Mouse (Mus musculus) hindbrain, embryonic 16.5 days (tissue): ENCODE results near the gene Ankar. TPM values are rescaled to one million over a fixed set of nuclear protein-coding genes. Genes with fewer than 3 reads are reported as not detected.

Experiments used
- ATAC-seq: fragments of 200-750 bp; cut with Nextera tagmentation; 2 replicates; pipeline ENCODE4 v1.8.0; 2017; ENCODE audit warnings: moderate TSS enrichment, moderate library complexity
- H3K27ac ChIP-seq: fragments of 300-500 bp; sonication (generic); 2 replicates; pipeline ENCODE4 v1.5.1; 2014; ENCODE audit warnings: low read depth, mild to moderate bottlenecking, control low read depth, low read length, moderate library complexity
- H3K27me3 ChIP-seq: fragments of 300-500 bp; sonication (generic); replicated peaks from 2 replicates; pipeline ENCODE4 v1.6.1; 2014; ENCODE audit warnings: low read length; ENCODE audit not compliant: control insufficient read depth, insufficient read depth
- H3K36me3 ChIP-seq: fragments of 300-500 bp; sonication (generic); 2 replicates; pipeline ENCODE4 v1.6.1; 2014; ENCODE audit warnings: mild to moderate bottlenecking, low read length, moderate library complexity, mixed read lengths; ENCODE audit not compliant: control insufficient read depth, insufficient read depth
- H3K4me1 ChIP-seq: fragments of 300-500 bp; sonication (generic); 2 replicates; pipeline ENCODE4 v1.6.1; 2014; ENCODE audit warnings: low read depth, low read length; ENCODE audit not compliant: control insufficient read depth, insufficient read depth
- H3K4me2 ChIP-seq: fragments of 300-500 bp; sonication (generic); 2 replicates; pipeline ENCODE4 v1.6.1; 2014; ENCODE audit warnings: mild to moderate bottlenecking, low read length, control low read depth, moderate library complexity
- H3K4me3 ChIP-seq: fragments of 300-500 bp; sonication (generic); 2 replicates; pipeline ENCODE4 v1.5.1; 2014; ENCODE audit warnings: mild to moderate bottlenecking, low read length, control low read depth, moderate library complexity
- H3K9ac ChIP-seq: fragments of 300-500 bp; sonication (generic); 2 replicates; pipeline ENCODE4 v1.6.1; 2014; ENCODE audit warnings: low read depth, mild to moderate bottlenecking, control low read depth, low read length, moderate library complexity
- H3K9me3 ChIP-seq: fragments of 300-500 bp; sonication (generic); 2 replicates; pipeline ENCODE4 v1.6.1; 2014; ENCODE audit warnings: mild to moderate bottlenecking, low read length, moderate library complexity; ENCODE audit not compliant: control insufficient read depth
- WGBS: fragments of 180-500 bp; shearing (Covaris S2); extraction: QIAGEN DNeasy Blood & Tissue Kit; methylation state at CpG from one replicate; pipeline ENCODE4 v1.1.7; 2014; 5-methylcytosine and 5-hydroxymethylcytosine counted together
- polyA plus RNA-seq: library from polyadenylated mRNA; unstranded; fragments of >200 nt; fragmentation: Nextera tagmentation; extraction: Ambion mirVana; gene quantifications from 2 replicates; pipeline ENCODE4 v1.2.1, GENCODE M21; 2015

Ankar gene
- polyA plus RNA-seq, 1 experiment from 2014 or later = not detected

DNA sequence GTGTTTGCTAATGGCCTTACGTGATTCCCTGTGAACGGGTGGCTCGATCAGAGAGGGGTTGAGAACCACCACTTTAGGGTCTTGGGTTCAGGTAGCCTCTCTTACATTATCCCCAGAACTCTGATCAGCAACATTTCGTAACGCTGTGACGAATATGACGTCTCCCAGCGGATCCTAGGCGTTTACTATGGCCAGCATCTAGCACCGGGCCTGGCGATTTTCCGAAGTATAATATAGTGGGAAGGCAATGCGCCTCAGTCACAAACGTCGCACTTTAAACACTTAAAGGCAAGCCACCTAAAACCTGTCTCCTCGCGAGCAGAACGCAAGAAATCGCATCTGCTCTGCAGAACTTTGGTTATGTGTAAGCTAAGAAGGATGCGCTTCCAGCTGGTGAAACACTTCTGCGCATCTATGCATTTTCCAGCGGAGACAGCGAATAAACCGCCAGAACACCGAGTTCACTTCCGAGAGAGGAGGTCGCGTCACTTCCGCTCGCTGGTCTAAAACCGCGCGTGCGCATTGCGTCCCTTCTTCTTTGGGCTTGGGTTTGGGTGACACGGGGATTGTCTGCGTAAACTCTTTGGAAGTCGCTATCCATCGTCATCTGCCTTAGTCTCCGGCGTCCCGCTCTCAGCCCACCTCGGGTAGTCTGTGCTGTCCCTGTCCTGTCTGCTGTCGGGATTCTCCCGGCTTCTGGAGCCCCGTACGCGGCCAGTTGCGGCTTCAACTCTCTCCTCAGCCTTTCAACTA is 59.5 kb downstream of the Ankar start:
- H3K9ac ChIP-seq = no peak overlapping the region
- H3K4me3 ChIP-seq = peak overlapping the region; percentile 38
- peak overlapping the region; percentile 23; the same call in 1 of the 2 replicates for H3K27ac ChIP-seq

GRCm38 (mm10) chr1:72635221-72635620 is 65.2 kb downstream of the Ankar start:
- Histone ChIP-seq H3K27ac (no peak overlapping the region), H3K4me3 (no peak overlapping the region), H3K9me3 (no peaks in the 10 kb centered on the region), H3K4me1 (no peaks in the 10 kb centered on the region), H3K36me3 (peaks cover 17% of the 10 kb centered on the region), H3K9ac (no peak overlapping the region), H3K4me2 (no peak overlapping the region), H3K27me3 (no peaks in the 10 kb centered on the region)
- WGBS = 16% methylated on average over 5 of the region's 5 CpGs
- no peak for ATAC-seq

More for the DNA sequence above, 59.5 kb downstream of the Ankar start:
- H3K36me3 ChIP-seq = no peaks in the 10 kb centered on the region
- H3K9me3 ChIP-seq = no peaks in the 10 kb centered on the region
- peak overlapping the region; percentile 69 for H3K4me2 ChIP-seq
- no peaks in the 10 kb centered on the region for H3K27me3 ChIP-seq
- peak; percentile 85 for ATAC-seq
- no peaks in the 10 kb centered on the region for H3K4me1 ChIP-seq
- WGBS = 38% methylated on average over 49 of the region's 49 CpGs

- no peak for ATAC-seq
- no peaks in the 10 kb centered on the region for H3K4me1 ChIP-seq
- peaks cover 16% of the 10 kb centered on the region for H3K36me3 ChIP-seq
- H3K4me3 ChIP-seq = no peak overlapping the region
- no peak overlapping the region for H3K27ac ChIP-seq
- H3K27me3 ChIP-seq = no peaks in the 10 kb centered on the region
- no peaks in the 10 kb centered on the region for H3K9me3 ChIP-seq
- no peak overlapping the region for H3K4me2 ChIP-seq
- no peak overlapping the region for H3K9ac ChIP-seq
- WGBS = 82% methylated on average over 6 of the region's 6 CpGs
These were observed 88.2 kb downstream of the Ankar start for GRCm38 (mm10) chr1:72612172-72612571.

- ATAC-seq = peak; percentile 70
- Histone ChIP-seq H3K4me3 (no peak overlapping the region), H3K4me2 (no peak overlapping the region), H3K27me3 (no peaks in the 10 kb centered on the region), H3K9me3 (no peaks in the 10 kb centered on the region), H3K4me1 (no peaks in the 10 kb centered on the region), H3K36me3 (peaks cover 10% of the 10 kb centered on the region), H3K27ac (no peak overlapping the region), H3K9ac (no peak overlapping the region)
- 72% methylated on average over 23 of the region's 23 CpGs for WGBS
These were observed 90.2 kb downstream of the Ankar start for GRCm38 (mm10) chr1:72609887-72610877.

GRCm38 (mm10) chr1:72609129-72609528 is 91.2 kb downstream of the Ankar start:
- Histone ChIP-seq H3K4me3 (no peak overlapping the region), H3K27ac (no peak overlapping the region), H3K36me3 (peaks cover 10% of the 10 kb centered on the region), H3K4me2 (no peak overlapping the region), H3K9me3 (no peaks in the 10 kb centered on the region), H3K27me3 (no peaks in the 10 kb centered on the region), H3K4me1 (no peaks in the 10 kb centered on the region), H3K9ac (no peak overlapping the region)
- WGBS = 68% methylated on average over 10 of the region's 10 CpGs
- no peak for ATAC-seq

DNA sequence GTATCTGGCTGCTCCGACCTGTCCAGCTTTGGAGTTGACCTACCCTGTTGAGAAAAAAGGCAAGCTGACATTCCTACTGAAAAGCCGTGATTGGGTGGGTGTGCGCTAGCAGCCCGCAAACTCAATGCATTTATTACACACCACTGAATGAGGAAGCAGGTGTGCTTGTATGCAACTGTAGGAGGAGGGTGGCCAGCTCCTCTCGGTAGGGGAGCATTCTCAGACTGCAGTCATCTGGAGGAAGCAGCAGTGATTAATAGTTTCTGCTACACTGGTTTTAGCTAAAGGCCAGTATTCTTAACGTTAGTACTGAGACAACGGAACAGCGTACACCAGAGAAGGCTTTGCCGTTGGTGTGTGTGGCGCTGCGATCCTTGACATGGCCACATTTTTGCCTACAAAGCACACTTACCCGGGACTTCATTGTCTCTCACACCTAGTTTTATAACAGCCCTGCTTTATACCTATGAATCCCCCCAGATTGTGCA is 94.1 kb downstream of the Ankar start:
- WGBS = 59% methylated on average over 12 of the region's 12 CpGs
- Histone ChIP-seq H3K27ac (no peak overlapping the region), H3K27me3 (no peaks in the 10 kb centered on the region), H3K36me3 (peaks cover 2% of the 10 kb centered on the region; the same call in 1 of the 2 replicates), H3K9me3 (no peaks in the 10 kb centered on the region), H3K4me3 (no peak overlapping the region), H3K9ac (no peak overlapping the region), H3K4me2 (no peak overlapping the region), H3K4me1 (no peaks in the 10 kb centered on the region)
- peak; percentile 43; the same call in 1 of the 2 replicates for ATAC-seq

GRCm38 (mm10) chr1:72602803-72603202 is 97.6 kb downstream of the Ankar start:
- Histone ChIP-seq H3K27me3 (no peaks in the 10 kb centered on the region), H3K36me3 (peaks cover 12% of the 10 kb centered on the region), H3K27ac (no peak overlapping the region), H3K4me1 (no peaks in the 10 kb centered on the region; the same call in 1 of the 2 replicates), H3K4me2 (no peak overlapping the region), H3K9ac (no peak overlapping the region), H3K9me3 (no peaks in the 10 kb centered on the region), H3K4me3 (no peak overlapping the region)
- WGBS = 91% methylated on average over 5 of the region's 5 CpGs
- no peak for ATAC-seq

DNA sequence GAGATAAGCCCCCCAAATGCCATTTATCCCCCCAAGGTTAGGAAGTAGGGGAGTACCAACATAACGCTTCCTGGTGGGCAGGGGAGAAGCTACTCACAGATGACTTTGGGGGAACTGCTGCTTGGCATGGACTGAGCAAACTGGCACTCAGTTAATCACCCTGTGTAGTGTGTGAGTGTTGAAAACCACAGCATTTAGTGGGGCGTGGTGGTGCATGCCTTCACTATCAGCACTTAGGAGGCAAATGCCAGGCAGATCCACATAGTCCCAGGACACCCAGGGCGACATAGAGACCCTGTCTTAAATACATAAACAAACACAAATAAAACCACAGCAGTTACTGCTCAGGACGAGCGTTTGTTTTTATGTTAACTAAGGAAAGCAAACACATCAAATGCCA is 98.2 kb downstream of the Ankar start:
- Histone ChIP-seq H3K27me3 (no peaks in the 10 kb centered on the region), H3K9me3 (no peaks in the 10 kb centered on the region), H3K36me3 (peaks cover 12% of the 10 kb centered on the region), H3K4me1 (no peaks in the 10 kb centered on the region; the same call in 1 of the 2 replicates), H3K4me2 (no peak overlapping the region), H3K4me3 (no peak overlapping the region), H3K27ac (no peak overlapping the region), H3K9ac (no peak overlapping the region)
- 89% methylated on average over 5 of the region's 5 CpGs for WGBS
- no peak for ATAC-seq

- Histone ChIP-seq H3K4me3 (no peak overlapping the region), H3K36me3 (peaks cover 15% of the 10 kb centered on the region), H3K9ac (no peak overlapping the region), H3K9me3 (no peaks in the 10 kb centered on the region), H3K4me2 (no peak overlapping the region), H3K4me1 (no peaks in the 10 kb centered on the region; the same call in 1 of the 2 replicates), H3K27ac (no peak overlapping the region), H3K27me3 (no peaks in the 10 kb centered on the region)
- whole genome bisulfite sequencing = 93% methylated on average over 7 of the region's 7 CpGs
- 0 out of 2 replicates have a peak, but pooled peaks have one; percentile 15 for ATAC-seq
These were observed 99.1 kb downstream of the Ankar start for GRCm38 (mm10) chr1:72601233-72601632.
